Mouse (Mus musculus) spleen, embryonic (tissue): ENCODE data around the gene Clmn.
"Not testable (repeated sequence)": the region's sequence is repeated elsewhere in the genome, so short reads cannot be mapped to it uniquely, and the experiment has no call there.

Source experiments
- CTCF ChIA-PET: fragments of 350-600 bp; sonication (Branson Sonifier 250); formaldehyde crosslinking; loops from one replicate; lab custom pipeline; 2022; lab: Charles Lee

Gene Clmn

GRCm38 (mm10) chr12:104761411-104761810, 103.5 kb downstream of the Clmn start:
- CTCF ChIA-PET = no interaction called here

GRCm38 (mm10) chr12:104758066-104758465, 106.8 kb downstream of the Clmn start:
- CTCF ChIA-PET = no interaction called here

GRCm38 (mm10) chr12:104753686-104754085, 111.2 kb downstream of the Clmn start:
- CTCF ChIA-PET = interaction anchor here (0.7 kb wide), 1 partner anchor 172 kb away, joined by 4 read pairs; no protein-coding TSS in a partner anchor

- CTCF ChIA-PET = no interaction called here
Observed at GRCm38 (mm10) chr12:104751814-104752765, 112.8 kb downstream of the Clmn start, which contains the start of gene Dicer1. Dicer1 (minus strand) TSS chr12:104751952.

GRCm38 (mm10) chr12:104751331-104751813, 113.5 kb downstream of the Clmn start:
- CTCF ChIA-PET = no interaction called here

- CTCF ChIA-PET = no interaction called here
Observed at GRCm38 (mm10) chr12:104748946-104749345, 115.9 kb downstream of the Clmn start.

- CTCF ChIA-PET = no interaction called here
Observed at GRCm38 (mm10) chr12:104747252-104747651, 117.6 kb downstream of the Clmn start.

- CTCF ChIA-PET = interaction anchor here (0.7 kb wide), 1 partner anchor 15 kb away, joined by 6 read pairs; no protein-coding TSS in a partner anchor
Observed at GRCm38 (mm10) chr12:104746601-104747000, 118.3 kb downstream of the Clmn start.

GRCm38 (mm10) chr12:104743687-104744086, 121.2 kb downstream of the Clmn start:
- CTCF ChIA-PET = no interaction called here

GRCm38 (mm10) chr12:104742247-104742646, 122.6 kb downstream of the Clmn start:
- CTCF ChIA-PET = no interaction called here

GRCm38 (mm10) chr12:104740841-104741787, 123.8 kb downstream of the Clmn start:
- CTCF ChIA-PET = no interaction called here

- CTCF ChIA-PET = interaction anchor here (0.7 kb wide), 1 partner anchor 141 kb away, joined by 4 read pairs; no protein-coding TSS in a partner anchor
Observed at GRCm38 (mm10) chr12:104738931-104739330, 125.9 kb downstream of the Clmn start.

- CTCF ChIA-PET = interaction anchor here (0.7 kb wide), 1 partner anchor 141 kb away, joined by 4 read pairs; no protein-coding TSS in a partner anchor
Observed at GRCm38 (mm10) chr12:104738446-104738845, 126.4 kb downstream of the Clmn start.

- CTCF ChIA-PET = no interaction called here
Observed at GRCm38 (mm10) chr12:104737666-104738065, 127.2 kb downstream of the Clmn start.

GRCm38 (mm10) chr12:104735993-104736395, 128.9 kb downstream of the Clmn start:
- CTCF ChIA-PET = no interaction called here

- CTCF ChIA-PET = interaction anchor here (0.6 kb wide), 1 partner anchor 12 kb away, joined by 3 read pairs; no protein-coding TSS in a partner anchor
Observed at GRCm38 (mm10) chr12:104733165-104733564, 131.7 kb downstream of the Clmn start.

- CTCF ChIA-PET = no interaction called here
Observed at GRCm38 (mm10) chr12:104731782-104732181, 133.1 kb downstream of the Clmn start.

- CTCF ChIA-PET = not testable (repeated sequence)
Observed at GRCm38 (mm10) chr12:104726436-104726835, 138.4 kb downstream of the Clmn start.

GRCm38 (mm10) chr12:104722056-104722455, 142.8 kb downstream of the Clmn start:
- CTCF ChIA-PET = no interaction called here

GRCm38 (mm10) chr12:104721011-104721410, 143.9 kb downstream of the Clmn start:
- CTCF ChIA-PET = no interaction called here

GRCm38 (mm10) chr12:104718956-104719355, 145.9 kb downstream of the Clmn start:
- CTCF ChIA-PET = no interaction called here
